Mouse (Mus musculus) thymus, adult 2 months (tissue): ENCODE measurements around the gene Ift172.

Source experiments
- CTCF ChIP-seq: fragments of 200-500 bp; IDR thresholded peaks from 2 replicates; pipeline ENCODE4 v1.5.1; 2012; ENCODE audit warnings: mild to moderate bottlenecking, control low read depth, low read length, moderate library complexity, borderline replicate concordance; ENCODE audit not compliant: control insufficient read depth, poor library complexity, insufficient read depth; ENCODE audit errors: extremely low read depth
- POLR2A ChIP-seq: fragments of 200-500 bp; IDR thresholded peaks from 2 replicates; pipeline ENCODE4 v1.6.1; 2012; ENCODE audit warnings: mild to moderate bottlenecking, low read length, control low read depth, moderate library complexity; ENCODE audit not compliant: control insufficient read depth, poor library complexity, insufficient read depth; ENCODE audit errors: extremely low read depth

DNA sequence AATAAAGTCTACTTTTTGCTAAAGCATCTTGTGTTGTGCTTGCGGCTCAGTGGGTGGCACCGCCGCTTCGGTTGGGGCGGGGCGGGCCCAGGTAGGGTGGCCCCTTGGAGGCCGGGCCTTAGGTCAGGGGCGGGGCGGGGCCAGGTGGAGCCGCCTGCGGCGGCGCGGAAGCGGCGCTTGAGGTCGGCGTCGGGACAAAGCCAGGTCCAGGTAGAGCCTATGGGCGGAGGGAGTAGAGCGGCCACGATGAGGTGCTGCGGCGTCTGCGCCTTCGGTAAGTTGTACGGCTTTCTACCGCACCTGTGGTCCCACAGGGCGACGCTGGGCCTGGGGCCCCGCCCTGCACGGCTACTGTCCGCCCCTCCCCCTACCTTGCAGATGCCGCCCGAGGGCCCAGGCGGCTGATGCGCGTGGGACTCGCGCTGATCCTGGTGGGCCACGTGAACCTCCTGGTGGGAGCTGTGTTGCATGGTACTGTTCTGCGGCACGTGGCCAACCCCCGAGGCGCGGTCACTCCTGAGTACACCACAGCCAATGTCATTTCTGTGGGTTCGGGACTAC, 39.3 kb downstream of the Ift172 start, which contains the start of gene Krtcap3:
- TF ChIP-seq CTCF (no peak), POLR2A (no peak)
